Mouse (Mus musculus): ENCODE results near the gene Ackr3. TPM values are rescaled to one million over a fixed set of nuclear protein-coding genes. Genes with fewer than 3 reads are reported as not detected.

Ackr3 gene
- total RNA-seq, 2 experiments from 2014 or later: 12.7 to 18.9 TPM

DNA sequence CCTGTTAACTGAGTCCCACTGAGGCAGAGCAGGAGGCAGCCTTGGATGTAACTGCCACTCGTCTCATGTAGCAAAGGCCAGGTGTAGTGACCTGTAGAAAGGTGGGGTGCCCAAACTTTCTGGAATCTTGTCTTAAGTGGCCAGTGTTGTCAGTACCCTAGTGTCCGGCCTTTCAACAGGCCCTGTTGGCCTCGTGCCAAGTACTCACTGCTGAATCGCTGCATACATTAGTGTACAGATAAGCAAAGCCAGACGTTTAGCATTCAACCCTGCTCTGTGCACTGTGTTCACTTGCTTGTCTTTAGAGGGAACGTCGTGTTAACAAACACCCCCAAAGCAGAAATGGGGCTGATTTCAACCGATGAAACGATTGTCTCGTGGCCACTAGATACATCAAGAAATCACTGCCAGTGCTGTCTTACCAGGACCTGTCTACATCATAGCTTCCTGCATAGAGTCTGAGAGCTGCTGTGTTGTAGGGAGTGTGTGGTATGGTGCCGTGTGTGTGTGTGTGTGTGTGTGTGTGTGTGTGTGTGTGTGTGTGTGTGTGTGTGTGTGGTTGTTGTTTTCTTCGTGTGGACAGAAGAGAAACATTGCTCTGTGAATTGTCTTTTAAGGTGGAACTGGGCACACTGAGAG lies 24.0 kb downstream of the Ackr3 start:
- no peak for DNase-seq (ENCODE audit: low spot score in 2 of 2)

DNA sequence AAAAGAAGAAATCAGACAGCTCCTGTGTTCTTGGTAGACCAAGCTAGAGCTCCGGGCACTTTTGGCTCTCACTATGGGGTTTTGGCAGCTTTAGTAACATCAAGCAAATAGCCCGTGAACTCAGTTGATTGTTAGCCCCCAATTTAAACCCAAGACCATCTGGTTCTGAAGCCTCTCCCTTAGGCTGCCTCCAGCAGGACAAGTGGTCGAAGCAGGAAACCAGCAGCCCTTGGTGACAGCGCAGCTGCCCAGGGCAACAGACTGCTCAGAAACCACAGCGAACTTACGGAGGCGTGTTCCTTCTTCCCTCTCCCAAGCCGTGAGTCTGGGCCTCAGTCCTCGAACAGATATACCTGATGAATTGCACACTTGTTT lies 24.5 kb downstream of the Ackr3 start:
- no peak for DNase-seq (ENCODE audit: low spot score in 2 of 2)

DNA sequence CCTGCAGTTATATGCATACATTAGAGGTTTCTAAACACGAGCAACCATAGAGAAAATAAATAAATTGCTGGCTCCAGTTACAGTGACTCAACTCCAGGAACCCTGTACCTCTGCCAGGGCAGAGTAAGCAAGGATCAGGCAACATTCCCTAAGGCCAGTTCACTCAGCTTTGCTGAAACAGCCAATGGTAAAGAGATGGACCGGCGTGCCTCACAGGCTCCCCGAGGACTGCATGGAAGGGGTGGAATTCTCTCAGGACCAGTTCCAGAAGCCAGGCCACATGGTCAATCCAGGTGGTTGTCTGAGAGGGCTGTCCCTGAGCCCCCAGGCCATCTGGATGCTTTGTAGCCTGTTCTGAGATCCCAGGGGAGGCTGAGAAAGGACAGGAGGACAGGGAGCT lies 26.8 kb downstream of the Ackr3 start:
- no peak for DNase-seq (ENCODE audit: low spot score in 2 of 2)

DNA sequence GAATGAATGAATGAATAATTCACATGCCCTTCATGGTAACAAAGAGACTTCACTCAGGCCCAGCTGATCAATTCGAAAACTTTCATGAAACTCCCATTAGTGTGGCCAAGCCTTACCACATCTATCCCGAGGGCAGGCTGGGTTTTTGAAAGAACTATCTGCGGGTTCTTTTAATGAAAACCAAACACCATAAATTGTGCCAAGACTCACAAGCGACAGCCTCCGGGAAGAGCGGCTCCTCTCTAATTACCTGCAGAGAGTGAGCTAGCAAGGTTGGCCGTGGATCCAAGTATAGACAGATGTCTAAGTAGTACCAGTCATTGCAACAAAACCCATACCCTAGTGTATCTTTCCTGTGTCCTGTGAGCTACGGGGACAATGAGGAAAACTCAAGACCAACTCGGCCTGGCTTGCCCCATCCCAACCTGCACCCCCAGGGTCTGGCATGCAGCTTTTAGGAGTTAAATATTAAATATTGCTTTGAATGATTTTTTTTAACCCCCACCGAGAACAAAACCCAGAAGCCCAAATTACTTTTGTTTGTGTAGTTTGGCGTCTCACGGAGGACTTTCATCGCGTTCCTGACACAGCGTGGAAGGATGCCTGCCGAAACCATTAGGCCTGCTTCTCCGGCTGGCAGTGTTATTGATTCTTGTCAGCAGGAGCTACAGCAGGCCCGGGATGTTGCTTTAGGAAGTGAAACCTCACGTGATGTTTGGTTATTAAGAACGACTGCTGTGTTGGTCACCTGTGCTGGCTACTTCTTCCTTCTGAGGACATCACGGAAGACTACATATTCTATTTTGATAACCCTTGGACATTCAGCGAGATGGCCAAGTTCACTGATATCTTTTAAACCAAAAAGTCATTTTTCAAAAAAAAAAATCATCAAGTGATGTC lies 28.1 kb downstream of the Ackr3 start:
- DNase-seq (ENCODE audit: low spot score in 2 of 2): no peak

DNA sequence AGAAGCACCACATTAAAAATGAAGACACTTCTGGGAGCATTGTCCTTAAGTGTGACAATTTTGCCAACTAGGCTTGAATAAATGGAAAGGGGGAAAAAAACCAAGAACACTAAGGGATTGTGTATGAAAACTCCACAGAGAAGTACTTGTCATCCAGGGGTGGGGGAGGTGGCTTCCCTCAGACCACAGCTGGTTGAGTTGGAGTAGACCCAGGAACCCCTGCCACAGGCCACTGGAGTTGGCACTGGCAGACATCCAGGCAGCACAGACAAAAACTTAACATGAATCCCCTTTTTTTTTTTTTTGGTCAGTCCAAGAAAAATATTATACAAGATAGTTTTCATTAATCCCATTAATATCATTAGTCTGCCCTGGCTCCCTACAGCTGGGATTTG lies 28.7 kb downstream of the Ackr3 start:
- DNase-seq (ENCODE audit: low spot score in 2 of 2): no peak

DNA sequence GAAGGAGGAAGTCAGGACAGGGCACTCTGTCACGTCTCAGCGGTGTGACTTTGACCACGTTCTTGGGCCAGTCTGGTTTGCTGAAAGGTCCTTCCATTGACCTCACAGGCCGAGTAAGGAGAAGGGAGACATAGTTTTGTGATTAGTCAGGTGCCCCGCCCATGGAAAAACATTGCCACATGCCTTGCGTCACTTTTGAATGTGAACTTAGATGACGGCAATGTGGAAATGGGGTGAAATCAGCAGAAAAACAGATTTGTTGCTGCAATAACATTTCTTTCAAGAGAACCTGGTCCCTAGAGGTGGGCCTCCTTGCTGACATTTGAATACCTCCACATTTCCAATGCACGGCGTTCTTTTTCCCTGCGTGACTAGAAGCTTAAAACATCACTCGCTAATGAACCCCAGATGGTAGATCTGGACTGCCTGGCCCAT lies 30.9 kb downstream of the Ackr3 start:
- no peak for DNase-seq (ENCODE audit: low spot score in 2 of 2)

DNA sequence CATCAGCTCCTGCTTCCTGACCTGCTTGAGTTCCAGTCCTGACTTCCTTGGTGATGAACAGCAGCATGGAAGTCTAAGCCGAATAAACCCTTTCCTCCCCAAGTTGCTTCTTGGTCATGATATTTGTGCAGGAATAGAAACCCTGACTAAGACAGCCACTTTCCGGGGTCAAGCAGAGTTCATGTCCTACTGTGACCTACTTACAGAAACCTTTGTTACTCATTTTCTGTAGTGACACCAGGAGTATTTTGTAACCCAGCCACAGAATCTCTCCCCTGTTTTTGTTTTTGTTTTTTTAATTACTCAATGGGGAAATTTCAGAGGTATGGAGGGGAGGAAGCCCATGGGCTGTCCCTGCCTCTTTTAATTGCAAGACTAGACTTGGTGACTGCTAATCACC lies 32.9 kb downstream of the Ackr3 start:
- DNase-seq (ENCODE audit: low spot score in 2 of 2): no peak

DNA sequence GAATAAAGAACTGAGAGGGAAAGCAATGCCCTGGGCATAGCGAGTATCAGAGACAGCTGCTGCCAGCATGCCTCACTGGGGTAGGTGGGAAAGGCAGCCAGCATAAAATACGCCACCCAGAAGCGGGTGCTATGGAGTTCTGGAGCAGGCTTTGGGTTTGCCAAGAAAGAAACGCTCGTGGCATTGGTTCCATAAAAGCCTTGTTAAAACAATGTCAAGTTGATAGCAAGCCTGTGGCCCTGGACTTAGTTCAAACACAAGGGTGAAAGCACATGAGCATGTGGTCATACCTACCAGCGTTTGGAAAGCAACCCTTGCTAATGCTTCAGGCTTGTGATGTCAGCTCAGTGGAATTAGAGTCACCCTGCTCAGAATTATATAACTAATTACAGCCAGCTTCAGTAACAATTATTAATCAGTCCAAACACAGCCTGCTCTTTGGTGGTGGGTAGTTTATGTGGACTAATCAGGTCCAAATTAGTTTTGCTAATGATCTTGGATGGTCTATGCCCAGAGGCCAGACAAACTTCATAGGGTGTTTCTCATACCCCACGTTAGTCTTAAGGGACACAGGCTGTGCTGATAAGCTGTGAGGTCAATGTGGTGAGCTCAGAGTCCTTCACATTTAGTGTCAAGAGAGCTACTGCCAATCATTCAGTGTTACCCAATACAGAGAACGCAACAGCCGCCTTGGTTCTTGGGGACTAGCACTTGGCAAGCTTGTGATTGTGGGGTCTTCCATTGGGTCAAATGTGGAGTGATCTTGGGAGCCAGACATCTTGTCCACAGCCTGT lies 34.5 kb downstream of the Ackr3 start:
- no peak for DNase-seq (ENCODE audit: low spot score in 2 of 2)

DNA sequence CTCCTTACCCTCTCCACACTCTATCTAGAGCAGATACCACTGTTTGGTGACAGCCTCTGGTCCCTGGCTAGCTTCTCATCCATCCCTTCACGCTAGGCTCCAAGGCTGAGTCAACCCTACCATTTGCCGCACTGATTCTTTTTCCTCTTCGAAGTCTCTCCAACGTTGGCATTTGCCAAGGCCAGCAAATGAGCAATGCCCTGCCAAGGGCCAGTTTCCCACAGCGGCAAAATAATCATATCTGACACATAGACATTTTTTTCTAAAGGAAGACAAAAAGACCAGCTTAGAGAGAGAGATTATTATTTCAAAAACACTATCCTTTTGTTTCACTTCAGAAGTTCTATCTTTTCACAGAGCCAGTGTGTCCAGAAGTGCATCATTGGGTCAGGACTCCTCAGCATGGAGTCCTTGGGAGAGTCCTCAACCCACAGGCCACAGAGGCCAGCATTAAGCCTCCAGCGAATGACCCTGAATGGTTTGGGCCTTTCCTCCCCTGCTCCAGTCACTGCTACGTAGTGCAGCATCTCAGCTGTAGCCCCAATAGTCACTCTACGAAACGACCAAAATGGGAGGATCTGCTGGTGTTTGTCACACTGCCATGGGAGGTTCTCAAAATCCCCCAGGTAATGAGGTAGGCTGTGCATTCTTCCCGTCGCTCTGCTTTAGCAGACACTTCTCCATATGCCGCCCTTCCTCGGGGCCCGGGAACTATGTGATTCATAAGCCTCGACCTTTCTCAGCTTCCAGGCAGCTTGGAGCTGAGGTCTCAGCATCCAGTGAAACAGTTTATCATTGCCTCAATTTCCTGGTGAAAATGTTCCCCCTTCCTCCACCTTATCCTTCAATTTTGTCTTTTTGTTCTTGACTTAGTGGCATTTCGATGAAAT lies 35.8 kb downstream of the Ackr3 start:
- no peak for DNase-seq (ENCODE audit: low spot score in 2 of 2)

DNA sequence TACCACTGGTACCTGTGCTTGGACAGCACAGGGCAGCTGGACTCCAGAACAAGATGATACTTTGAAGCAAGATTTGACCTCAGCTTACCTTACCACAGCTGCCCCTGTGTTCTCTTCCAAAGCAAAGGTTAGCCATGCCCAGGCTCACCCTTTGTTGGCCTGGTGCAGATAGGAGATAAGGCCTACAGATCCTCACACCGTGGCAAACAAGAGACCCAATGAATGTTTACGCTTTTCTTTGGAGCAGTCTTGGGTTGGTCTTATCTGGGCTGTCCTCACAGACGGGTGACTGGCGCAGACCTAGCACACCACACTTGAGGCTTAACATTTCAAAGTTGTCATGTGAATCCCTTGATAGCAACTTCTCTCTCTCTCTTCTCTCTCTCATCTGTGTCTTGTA lies 36.5 kb downstream of the Ackr3 start:
- DNase-seq (ENCODE audit: low spot score in 2 of 2): no peak

DNA sequence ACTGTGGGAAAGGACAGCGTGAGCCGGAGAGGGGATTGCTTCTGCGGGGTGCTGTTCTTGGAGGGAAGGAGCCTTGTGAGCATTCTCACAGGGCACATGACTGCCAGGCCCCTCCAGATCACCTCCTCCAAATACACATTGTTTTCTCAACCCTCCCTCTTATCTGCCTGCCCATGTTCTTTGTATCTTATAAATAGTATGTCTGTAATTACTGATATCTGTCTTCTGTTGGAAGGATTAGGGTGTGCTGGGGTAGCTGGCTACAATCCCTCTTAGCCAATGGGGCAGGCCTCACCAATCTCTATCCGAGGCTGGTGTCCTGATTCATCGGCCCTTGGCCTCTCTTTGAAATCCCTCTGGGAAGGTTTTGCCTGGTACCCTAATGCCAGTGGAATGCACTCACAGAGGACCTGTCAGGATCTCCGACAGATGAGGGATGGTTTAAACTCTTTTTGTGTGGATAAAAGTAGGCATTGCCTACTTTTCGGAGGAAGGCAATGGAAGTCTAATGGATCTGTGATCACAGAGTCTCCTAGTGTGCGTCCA lies 38.7 kb downstream of the Ackr3 start:
- no peak for DNase-seq (ENCODE audit: low spot score in 2 of 2)

DNA sequence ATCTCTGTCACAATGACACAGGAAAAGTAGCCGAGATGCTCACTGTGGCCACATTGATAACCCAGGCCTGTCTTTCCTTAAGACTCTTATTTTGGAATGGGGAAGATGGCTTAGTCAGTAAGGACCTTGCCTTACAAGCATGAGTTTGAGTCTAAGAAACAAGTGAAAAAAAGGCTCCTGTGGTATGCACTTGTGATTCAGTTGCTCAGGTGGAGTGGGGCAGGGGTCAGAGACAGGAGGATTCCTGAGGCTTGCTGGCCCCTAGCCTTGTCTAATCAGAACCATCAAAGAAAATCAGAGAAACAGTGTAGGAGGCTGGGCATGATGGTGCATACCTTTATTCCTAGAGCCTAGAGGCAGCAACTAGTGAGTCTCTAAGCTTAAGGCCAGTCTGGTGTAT lies 40.8 kb downstream of the Ackr3 start:
- DNase-seq (ENCODE audit: low spot score in 2 of 2): no peak

DNA sequence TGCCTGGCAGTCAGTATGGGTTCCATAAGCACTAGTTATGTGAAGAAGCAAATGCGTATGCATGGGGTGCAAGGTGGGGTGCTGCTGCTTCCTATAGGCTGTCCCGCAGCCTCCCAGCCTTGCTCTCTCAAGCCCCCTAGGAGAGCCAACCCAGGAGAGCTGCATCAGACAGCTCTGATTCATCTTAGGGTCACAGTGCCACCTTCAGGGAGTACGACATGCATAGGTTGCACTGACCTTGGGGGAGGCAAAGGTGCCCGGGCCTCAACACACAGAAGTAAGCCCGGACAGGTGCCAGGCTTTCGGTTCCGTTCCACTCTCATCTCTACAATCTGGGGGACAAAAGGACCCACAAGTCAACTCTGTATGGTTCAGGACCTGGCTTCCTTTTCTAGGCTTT lies 41.8 kb downstream of the Ackr3 start:
- no peak for DNase-seq (ENCODE audit: low spot score in 2 of 2)

DNA sequence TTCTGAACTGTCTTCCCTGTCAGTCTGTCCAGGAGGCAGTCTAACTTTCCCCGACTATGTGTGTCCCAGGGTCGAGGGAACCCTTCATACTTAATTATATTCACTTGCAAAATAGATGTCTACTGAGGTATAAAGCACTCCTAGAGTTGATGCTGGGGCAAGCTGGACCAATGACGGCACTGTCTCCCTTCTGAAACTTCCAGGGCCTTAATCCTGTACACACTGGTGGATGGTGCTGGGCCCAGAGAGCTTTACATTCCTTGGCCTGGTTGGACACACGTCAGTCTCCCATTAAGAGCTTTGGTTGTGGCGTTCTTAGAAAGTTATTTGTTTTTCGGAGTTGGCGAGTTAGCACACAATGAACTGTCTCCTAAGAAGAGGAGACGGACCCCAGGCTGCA lies 42.3 kb downstream of the Ackr3 start:
- DNase-seq (ENCODE audit: low spot score in 2 of 2): no peak

DNA sequence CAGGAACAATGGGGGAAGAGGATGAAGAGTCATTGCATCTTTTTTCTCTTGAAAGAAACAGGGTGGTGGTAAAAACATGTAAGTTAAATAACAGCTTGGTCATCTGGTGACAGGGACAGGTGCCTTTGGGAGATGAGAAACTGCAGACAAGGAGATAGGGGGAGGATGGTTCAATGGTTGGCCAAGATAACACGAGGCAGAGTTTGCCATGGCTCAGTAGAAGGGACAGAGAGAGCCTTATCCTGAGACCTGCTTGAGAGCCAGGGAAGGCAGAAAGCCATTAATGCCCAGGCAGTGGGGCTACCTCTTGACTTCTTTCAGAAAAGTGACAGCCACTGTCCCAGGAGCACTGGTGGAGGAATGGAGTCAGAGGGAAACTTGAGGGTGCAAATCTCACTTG lies 43.0 kb downstream of the Ackr3 start:
- no peak for DNase-seq (ENCODE audit: low spot score in 2 of 2)

DNA sequence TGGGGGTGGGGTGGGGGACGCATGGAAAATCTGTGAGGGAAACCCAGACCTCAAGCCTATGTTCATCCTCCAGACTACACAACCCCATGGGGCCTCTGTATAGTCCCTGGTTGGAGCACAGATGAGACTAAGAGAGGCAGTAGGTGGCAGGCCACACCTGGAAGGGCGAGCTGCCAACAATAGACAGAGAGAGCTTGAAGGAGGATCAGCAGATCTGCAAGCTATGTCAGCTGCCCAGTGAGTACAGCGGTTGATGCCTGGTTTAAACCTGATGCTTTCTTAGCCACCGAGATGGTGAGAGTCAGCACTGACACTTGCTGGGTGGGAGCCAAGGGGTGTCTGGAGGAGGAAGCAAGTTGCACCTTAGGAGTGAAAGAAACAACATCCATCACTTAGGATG lies 43.5 kb downstream of the Ackr3 start:
- DNase-seq (ENCODE audit: low spot score in 2 of 2): no peak

DNA sequence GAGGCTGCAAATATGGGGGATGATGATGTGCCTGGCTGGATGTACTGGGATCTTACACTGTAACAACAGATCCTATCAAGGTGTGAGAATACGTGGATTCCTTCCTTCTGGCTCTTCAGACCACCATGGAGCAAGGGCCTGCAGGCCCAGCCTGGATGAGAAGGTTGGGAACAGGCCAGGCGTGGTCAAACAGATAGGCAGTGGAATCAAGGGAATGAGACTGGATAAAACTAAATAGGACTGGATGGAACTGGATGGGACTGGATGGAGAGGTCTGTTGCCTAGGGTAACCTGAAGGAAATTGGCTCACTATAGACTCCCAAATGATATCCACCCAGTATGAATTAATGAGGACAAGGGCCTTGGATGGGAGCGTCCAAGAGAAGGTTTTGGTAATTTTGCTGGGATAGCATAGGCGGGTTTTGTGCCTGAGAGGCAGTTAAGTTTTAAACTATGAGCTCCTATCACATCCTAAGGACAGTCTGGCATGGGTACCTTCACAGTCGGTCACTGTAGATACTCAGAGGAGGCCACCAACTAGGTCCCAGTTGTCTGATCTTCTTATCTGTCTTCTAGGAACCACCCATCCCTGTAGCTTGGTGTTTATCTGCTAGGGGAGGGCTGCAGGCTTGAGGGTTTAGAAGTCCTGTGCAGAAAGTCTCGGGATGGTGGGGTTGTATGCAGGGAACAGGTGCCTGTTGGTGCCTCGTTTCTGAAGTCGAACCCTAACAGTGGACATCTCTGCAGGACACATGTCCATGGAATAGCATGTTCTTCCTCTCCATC lies 44.2 kb downstream of the Ackr3 start:
- DNase-seq (ENCODE audit: low spot score in 2 of 2): no peak

DNA sequence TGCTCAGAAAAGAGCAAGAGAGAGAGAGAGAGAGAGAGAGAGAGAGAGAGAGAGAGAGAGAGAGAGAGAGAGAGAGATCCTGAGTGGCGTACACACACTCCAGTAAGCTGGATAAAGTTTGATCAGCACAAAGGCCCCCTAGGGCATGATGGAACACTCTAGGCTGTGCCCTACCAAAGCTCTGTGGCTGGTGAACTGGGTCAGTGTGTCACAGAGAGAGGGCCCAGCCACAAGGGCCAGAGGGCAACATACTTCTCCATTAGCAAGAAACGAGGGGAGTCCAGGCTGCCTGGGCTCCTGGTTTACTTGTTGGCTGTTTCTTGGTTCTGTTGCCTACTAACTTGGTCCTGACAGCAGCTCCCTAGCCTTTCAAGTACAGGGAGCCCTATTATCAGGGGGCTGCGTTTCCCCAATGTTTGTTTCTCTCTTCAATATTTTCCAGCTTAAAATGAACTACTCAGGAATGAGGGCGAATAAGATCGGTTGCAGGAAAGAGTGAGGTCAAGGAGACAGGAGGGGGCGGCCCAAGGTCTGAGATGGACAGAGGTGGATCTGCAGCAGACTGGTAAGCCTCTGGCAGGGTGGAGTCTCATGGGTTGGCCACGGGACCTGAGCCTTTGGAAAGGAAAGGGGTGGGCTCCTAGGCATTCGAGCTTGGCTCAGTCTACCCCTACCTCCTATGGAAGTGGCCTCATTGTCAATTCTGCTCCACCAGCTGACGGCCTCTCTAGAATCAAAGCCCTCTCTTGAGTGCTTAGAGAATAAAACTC lies 45.4 kb downstream of the Ackr3 start:
- DNase-seq (ENCODE audit: low spot score in 2 of 2): no peak

DNA sequence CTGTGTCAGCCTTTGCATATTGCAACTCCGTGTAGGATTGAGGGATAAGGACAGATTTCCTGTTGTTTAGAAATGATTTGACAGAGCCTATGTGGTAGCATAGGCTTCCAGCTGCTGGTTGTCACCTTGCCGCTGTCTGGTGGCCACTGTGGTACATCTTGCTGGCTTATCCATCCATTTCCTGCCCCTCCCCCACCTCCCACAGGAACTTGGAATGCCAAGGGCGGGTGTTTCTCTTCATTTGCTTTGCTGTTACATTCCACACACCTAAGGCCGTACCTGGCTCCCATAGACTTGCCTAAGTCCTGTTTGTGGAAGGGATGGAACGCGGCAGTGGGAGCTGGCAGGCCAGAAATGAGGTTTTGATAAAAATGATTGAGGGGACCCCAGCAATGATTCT lies 46.6 kb downstream of the Ackr3 start:
- DNase-seq (ENCODE audit: low spot score in 2 of 2): no peak

All from gastrocnemius, postnatal 4 days (tissue).